Mouse (Mus musculus) ovary, adult 2 months (tissue): ENCODE results near the gene Dmrtc2. TPM values are rescaled to one million over a fixed set of nuclear protein-coding genes. Genes with fewer than 3 reads are reported as not detected.

Experiments used
- polyA plus RNA-seq: library from polyadenylated mRNA; depleted of rRNA; stranded (reverse); fragments of >200 nt; gene quantifications from 2 replicates; pipeline ENCODE4 v1.2.3, GENCODE M21; 2012; rRNA removed

Dmrtc2 gene
- not detected in 2 replicates for polyA plus RNA-seq

DNA sequence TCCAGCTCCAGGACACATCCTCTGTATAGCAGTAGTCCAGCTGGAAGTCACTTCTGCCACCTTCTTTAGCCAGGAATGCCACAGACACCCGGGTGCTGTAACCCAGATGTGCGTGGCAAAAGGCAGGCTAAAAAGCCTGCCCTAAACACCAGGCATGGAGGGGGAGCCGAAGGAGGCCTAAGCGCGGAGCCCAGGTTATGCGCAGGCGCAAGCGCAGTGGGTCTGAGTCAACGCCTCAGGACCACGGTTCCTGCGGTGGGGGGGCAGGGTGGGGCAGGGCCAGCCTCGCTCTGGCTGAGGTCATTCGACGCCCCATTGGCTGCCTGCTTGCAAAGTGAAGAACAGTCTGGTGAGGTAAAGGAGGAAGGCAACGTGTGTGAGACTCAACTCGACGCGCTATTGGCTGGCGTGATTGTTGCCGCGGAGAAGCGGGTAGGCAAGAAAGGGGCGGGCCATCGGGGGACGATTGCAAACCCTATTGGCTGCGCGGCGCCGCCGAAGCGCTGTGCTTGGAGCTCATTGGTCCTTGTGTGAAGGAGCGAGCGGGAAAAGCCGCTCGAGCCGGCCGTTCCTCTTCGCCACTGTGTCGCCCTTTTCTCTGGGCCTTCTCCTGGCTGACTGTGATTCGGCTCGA lies at the start of gene Dmrtc2, which contains the start of gene Lypd4:
Gene Dmrtc2 (plus strand): TSS at position 526 of the 634 bp plus-strand sequence.
Gene Lypd4 (minus strand): TSS at position 410 of the 634 bp plus-strand sequence.

DNA sequence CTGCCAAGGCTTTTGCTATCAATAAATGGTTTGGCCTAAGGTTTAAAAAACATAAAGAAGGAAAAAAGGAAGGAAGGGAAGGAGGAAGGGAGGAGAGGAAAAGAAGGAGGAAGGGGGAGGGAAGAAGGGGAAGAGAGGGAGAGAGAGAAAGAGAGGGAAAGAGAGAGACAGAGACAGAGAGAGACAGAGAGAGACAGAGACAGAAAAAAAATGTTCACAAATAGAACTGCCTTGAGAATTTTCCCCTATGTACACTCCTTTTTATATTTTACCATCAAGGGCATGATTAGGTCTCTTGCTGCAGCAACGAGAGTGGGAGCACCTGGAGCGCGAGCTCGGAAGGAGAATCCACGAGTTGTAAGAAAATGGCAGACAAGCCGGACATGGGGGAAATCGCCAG lies 7.9 kb upstream of the Dmrtc2 start, which contains the start of gene Gm9844:
Gene Gm9844 (plus strand): TSS at position 301 of the 400 bp plus-strand sequence.

DNA sequence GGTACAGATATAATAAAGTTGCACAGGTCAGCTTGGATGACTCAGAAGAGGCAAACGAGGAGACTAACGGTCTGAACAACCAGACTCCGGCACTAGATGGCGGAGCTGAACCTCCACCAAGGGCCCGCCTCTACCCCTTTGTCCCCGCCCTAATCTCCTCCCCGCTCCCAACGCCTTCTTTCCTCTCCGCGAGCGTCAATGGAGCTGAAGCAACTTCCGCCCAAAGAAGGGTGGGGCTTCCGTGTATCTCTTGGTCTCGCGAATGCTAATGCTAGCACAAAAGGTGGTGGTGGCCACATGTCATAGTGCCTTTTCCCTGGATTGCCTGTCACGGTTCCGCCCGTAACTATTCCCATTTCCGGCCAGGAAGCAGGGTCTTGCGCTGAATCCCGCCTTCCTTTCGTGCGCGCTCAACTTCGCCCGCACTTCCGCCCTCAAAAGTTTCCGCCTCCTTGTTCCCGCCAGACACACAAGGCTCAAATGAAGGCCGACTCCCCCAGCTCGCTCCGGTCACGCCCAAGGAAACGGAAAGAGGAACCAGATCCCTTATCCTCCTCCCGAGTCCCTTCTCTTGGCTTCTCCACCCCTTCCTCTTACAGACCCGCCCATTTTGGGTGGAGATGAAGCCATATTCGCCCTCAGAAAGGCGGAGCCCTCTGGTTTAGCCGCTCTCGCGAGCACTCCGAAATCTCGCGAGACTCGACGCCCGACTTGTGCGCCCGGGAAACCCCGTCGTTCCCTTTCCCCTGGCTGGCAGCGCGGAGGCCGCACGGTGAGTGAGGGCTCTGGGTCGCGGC lies 14.2 kb downstream of the Dmrtc2 start, which contains the start of gene Rps19:
Gene Rps19 (plus strand): TSS at position 476 of the 797 bp plus-strand sequence.

DNA sequence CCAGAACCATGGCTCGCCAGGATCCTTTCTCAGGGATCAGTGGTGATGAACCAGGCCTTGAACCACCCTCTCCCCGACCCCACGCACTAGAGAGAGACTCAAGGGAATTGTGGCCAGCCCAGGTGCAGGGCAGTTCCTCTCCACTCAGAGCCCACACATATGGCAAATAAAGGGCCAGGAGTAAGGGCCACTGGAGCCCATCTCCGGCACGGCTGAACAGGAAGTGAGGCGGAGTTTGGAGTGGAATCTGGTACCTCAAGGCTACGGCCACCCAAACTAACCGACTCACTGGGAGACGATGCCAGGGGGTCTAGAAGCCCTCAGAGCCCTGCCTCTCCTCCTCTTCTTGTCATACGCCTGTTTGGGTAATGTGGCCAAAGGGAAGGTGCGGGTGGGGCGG lies 27.4 kb downstream of the Dmrtc2 start, which contains the start of gene Cd79a:
Gene Cd79a (plus strand): TSS at position 158 of the 400 bp plus-strand sequence.

GRCm38 (mm10) chr7:24902630-24903443 lies 33.0 kb downstream of the Dmrtc2 start, which contains the start of gene Arhgef1:
Gene Arhgef1, plus strand, starts transcription at chr7:24902912.

Other genes starting within 250 kb of the Dmrtc2 start
- 3.0 and 3.6 TPM in 2 replicates for gene Lypd3, start 233.5 kb upstream of the Dmrtc2 start, polyA plus RNA-seq
- gene Tex101, start 193.4 kb upstream of the Dmrtc2 start, polyA plus RNA-seq = not detected in 2 replicates
- gene BC049730, start 160.8 kb upstream of the Dmrtc2 start, polyA plus RNA-seq = not detected in 2 replicates
- gene Gm4763, start 143.1 kb upstream of the Dmrtc2 start, polyA plus RNA-seq = not detected in 2 replicates
- 3.6 and 5.0 TPM in 2 replicates for gene Cd177, start 109.7 kb upstream of the Dmrtc2 start, polyA plus RNA-seq
- 0.25 and 0.35 TPM in 2 replicates for gene Ceacam10, start 92.9 kb upstream of the Dmrtc2 start, polyA plus RNA-seq
- gene Gm9844, start 7.8 kb upstream of the Dmrtc2 start, polyA plus RNA-seq = 0.84 and 1.3 TPM in 2 replicates
- gene Lypd4, start 116 bp upstream of the Dmrtc2 start, polyA plus RNA-seq = not detected in 2 replicates
- 750 and 831 TPM in 2 replicates for gene Rps19, start 14.3 kb downstream of the Dmrtc2 start, polyA plus RNA-seq
- gene Cd79a, start 27.3 kb downstream of the Dmrtc2 start, polyA plus RNA-seq = 1.5 and 2.0 TPM in 2 replicates
- 299 and 332 TPM in 2 replicates for gene Arhgef1, start 32.9 kb downstream of the Dmrtc2 start, polyA plus RNA-seq
- not detected in 2 replicates for gene Gm4881, start 74.4 kb downstream of the Dmrtc2 start, polyA plus RNA-seq
- 770 and 891 TPM in 2 replicates for gene Rabac1, start 102.7 kb downstream of the Dmrtc2 start, polyA plus RNA-seq
- 18.6 and 25.7 TPM in 2 replicates for gene Atp1a3, start 135.9 kb downstream of the Dmrtc2 start, polyA plus RNA-seq
- gene Grik5, start 202.3 kb downstream of the Dmrtc2 start, polyA plus RNA-seq = 94.3 and 103 TPM in 2 replicates
- gene Zfp574, start 202.5 kb downstream of the Dmrtc2 start, polyA plus RNA-seq = 72.5 and 73.2 TPM in 2 replicates